Mouse (Mus musculus) layer of hippocampus, adult 2 months (tissue): ENCODE results near the gene Pafah1b1. TPM values are rescaled to one million over a fixed set of nuclear protein-coding genes. Genes with fewer than 3 reads are reported as not detected.

Experiments used
- DNase-seq, 2 experiments: peaks; one replicate each; pipeline ENCODE4 v3.0.0; 2022; ENCODE audit warnings: low spot score in 2 of 2
- H3K27ac ChIP-seq: fragments of 200-600 bp; 2 replicates; pipeline ENCODE4 v1.8.1; 2022
- H3K4me3 ChIP-seq: fragments of 200-600 bp; 2 replicates; pipeline ENCODE4 v1.8.1; 2022; ENCODE audit warnings: mild to moderate bottlenecking
- CTCF ChIP-seq: fragments of 200-600 bp; conservative IDR thresholded peaks from 2 replicates; pipeline ENCODE4 v1.8.1; 2022; ENCODE audit warnings: antibody characterized with exemption, mild to moderate bottlenecking, moderate library complexity
- total RNA-seq, 2 experiments: library from RNA; stranded (reverse); gene quantifications; 2 replicates each; pipeline ENCODE4 v1.2.3; 2021

Gene Pafah1b1
- total RNA-seq, 2 experiments from 2014 or later = 360 to 384 TPM

DNA sequence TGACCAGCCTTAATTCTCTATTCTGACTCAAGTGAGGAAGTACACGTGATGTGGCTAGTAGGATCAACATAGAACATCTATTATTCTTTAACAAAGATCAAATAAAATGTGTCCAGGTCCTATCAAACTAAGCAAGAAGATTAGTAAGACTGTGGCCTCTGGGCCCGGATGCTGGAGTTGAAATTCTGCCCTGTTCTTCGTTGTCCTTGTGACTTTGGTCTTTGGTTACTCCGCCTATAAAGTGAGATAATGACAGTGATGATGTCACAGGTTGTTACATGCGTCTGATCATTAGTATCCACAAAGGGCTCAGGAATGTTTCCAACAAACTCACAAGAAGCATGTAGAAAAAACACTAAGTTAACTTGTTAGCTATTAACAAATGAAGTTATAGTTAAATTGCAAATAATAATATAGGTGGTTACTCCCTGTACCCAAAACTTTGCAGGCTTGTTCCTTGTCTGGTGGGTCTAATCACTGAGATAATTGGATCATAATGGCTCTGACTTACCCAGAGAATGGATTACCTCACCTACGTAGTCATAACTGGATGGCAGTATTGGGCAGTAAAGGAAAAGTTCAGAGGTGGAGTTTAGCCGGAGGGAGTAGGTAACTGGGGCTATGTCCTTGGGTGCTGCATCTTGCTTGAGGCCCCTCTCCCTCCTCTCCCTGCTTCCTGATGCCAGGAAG is 26.3 kb upstream of the Pafah1b1 start:
- no peak for TF ChIP-seq CTCF
- DNase-seq = no peak
- Histone ChIP-seq H3K4me3 (no peak overlapping the region), H3K27ac (peak overlapping the region; percentile 83)

- no peak for DNase-seq
- H3K27ac ChIP-seq = no peak overlapping the region
- H3K4me3 ChIP-seq = no peak overlapping the region
- no peak for TF ChIP-seq CTCF
Observed at GRCm38 (mm10) chr11:74749241-74749640, 24.8 kb upstream of the Pafah1b1 start.

GRCm38 (mm10) chr11:74748022-74748421 is 23.6 kb upstream of the Pafah1b1 start:
- no peak for DNase-seq
- no peak overlapping the region for H3K4me3 ChIP-seq
- H3K27ac ChIP-seq = no peak overlapping the region
- no peak for TF ChIP-seq CTCF

DNA sequence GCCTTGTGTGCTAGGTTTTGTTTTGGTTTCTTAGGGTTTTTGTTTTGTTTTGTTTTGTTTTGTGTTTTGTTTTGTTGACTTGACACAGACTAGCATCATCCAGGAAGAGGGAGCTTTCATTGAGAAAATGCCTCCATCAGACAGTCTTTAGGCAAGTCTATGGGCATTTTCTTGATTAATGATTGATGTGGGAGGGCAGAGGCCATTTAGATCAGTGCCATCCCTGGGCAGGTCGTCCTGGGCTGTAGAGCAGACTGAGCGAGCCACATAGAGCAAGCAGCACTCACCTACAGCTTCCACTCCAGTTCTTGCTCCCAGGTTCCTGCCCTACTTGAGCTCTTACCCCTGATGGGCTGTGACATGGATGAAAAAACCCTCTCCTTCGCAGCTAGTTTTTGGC is 13.4 kb upstream of the Pafah1b1 start:
- no peak for TF ChIP-seq CTCF
- Histone ChIP-seq H3K4me3 (no peak overlapping the region), H3K27ac (no peak overlapping the region)
- DNase-seq = no peak

GRCm38 (mm10) chr11:74734917-74735316 is 10.4 kb upstream of the Pafah1b1 start:
- H3K27ac ChIP-seq = peak overlapping the region; percentile 82
- peak in 1 of 2 experiments; percentile 44 for DNase-seq
- TF ChIP-seq CTCF = peak; percentile 47
- no peak overlapping the region for H3K4me3 ChIP-seq

DNA sequence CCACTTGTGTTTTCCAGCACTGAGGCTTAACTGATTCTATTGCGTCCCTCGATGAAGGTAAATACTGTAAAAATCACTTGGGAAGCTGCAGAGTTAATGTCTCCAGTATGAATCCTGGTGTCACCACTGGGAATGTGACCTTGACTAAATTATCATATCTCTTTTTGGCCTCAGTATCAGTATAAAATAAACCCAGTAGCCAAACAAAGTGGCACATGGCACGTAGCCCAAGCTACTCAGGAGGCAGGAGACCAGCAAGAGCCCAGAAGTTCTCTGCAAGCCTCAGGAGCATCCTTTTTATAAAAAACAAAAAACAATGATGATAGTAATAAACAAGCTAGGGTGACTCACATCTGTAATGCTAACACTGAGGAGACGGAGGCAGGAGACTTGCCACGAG is 711 bp upstream of the Pafah1b1 start:
- no peak for TF ChIP-seq CTCF
- Histone ChIP-seq H3K4me3 (peak overlapping the region; percentile 80), H3K27ac (peak overlapping the region; percentile 100)
- DNase-seq = no peak

DNA sequence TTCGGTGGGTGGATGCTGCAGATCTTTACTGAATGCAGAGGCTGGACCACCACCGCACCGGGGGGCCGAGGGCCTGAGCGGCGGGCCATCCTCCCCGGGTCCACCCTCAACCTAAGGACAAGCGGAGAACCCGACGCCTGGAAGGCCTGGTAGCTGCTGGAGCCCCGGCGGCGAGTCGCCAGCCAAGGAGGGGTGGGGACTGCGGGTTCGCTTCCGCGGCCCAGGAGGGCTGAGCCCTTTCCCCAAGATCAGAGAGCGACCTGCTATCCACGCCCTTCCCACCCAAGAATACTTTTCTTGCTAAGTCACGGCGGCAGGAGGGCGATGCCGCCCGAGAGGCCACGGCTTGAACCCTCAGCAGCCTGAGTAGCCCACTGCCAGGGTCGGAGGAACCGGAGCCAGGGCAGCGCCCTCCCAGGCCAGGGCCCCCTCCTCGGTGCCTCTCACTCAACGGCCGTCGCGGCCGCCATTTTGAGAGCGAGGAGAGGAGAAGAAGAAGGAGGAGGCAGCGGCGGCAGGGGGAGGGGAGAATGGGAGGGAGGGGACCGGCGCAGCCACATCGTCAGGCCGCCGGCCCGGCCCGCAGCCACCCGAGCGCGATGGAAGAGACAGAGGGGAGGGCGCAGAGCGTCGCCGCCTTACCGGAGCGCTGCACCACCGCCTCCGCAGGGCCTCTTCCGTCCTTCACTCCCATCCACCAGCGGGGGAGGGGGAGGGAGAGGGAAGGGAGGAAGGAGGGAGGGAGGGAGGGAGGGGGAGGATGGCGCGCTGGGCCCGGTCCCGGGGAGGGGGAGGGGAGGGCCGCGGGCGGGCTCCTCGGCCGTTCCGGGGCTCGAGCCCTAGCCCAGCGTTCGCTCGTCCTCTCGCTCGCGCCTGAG is 874 bp downstream of the Pafah1b1 start:
- TF ChIP-seq CTCF = 0 out of 2 replicates have a peak, but pooled peaks have one; percentile 4
- peak overlapping the region; percentile 100 for H3K27ac ChIP-seq
- peak overlapping the region; percentile 80 for H3K4me3 ChIP-seq
- peak; percentile 79 to 80 for DNase-seq

DNA sequence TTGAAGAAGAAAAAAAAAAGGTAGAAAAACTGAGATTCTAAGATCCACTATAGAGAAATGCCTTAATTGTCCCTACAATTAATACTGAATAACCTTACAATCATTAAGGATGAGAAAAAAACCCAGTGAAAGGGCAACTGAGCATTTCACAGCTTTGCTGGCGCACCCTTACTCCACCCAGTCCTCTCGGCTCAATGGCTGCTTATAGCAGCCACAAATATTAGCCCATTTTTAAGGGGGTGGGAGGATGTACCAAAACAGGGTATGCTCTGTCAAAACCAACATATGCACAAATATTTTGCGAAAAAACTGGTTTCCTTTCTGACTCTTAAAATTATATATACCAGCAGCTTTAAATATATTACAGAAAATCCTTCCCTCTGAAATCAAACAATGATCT is 2.5 kb downstream of the Pafah1b1 start:
- peak overlapping the region; percentile 100 for H3K27ac ChIP-seq
- TF ChIP-seq CTCF = no peak
- no peak for DNase-seq

DNA sequence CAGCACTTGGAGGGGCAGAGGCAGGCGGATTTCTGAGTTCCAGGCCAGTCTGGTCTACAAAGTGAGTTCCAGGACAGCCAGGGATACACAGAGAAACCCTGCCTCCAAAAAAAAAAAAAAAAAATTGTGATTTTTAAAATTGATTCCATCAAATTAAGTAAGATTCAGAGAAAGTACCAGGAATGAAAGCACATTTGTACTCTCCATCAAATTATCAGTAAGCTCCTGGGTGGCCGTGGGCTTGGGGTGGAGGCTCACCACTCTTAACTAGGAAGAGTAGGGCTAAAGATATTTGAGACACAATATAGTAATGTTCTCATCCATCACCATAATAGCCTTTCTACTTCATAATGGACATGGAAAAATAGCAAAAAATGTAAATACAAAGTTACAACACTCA is 3.3 kb downstream of the Pafah1b1 start:
- DNase-seq = no peak
- Histone ChIP-seq H3K27ac (peak overlapping the region; percentile 100; the same call in 1 of the 2 replicates), H3K4me3 (peak overlapping the region; percentile 80)
- TF ChIP-seq CTCF = no peak

More for the DNA sequence above, 2.5 kb downstream of the Pafah1b1 start:
- H3K4me3 ChIP-seq = peak overlapping the region; percentile 80

DNA sequence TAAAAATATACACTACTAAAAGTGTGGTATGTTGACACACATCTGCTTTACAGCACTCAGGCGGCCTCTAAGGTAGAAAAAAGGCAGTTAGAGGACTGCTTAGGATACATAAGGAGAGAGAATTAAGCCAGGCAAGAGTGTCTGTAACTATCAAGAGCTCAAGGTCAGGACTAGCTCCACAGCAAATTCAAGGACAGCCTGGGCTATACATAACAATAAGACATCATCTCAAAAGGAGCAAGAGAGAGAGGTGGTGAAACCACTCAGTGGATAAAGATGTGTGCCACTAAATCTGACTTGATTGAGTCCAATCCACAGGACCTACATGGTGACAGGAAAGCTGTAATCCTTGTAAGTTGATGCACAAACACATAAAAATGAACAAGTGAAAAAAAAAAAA is 3.8 kb downstream of the Pafah1b1 start:
- TF ChIP-seq CTCF = no peak
- no peak for DNase-seq
- Histone ChIP-seq H3K4me3 (no peak overlapping the region; the same call in 1 of the 2 replicates), H3K27ac (no peak overlapping the region)

DNA sequence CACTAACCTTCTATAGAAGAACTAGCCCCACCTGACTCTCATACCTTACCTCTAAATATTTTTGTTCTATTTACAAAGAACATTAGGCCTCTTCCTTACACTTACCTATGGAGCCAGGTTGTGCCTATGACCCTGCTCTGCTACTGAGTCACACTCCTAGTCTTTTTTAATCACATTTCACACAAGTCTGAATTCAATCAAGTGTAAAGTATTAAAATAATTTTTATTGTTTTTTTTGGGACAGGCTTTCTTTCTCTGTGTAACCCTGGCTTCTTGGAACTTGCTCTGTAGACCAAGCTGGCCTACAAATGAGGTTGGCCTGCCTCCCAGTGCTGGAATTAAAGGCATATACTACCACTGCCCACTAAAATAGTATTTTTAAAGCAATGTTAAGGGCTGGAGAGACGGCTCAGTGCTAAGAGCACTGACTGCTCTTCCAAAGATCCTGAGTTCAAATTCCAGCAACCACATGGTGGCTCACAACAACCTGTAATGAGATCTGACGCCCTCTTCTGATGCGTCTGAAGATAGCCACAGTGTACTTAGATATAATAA is 8.4 kb downstream of the Pafah1b1 start:
- Histone ChIP-seq H3K4me3 (no peak overlapping the region), H3K27ac (peak overlapping the region; percentile 68)
- peak; percentile 20 to 21 for DNase-seq
- TF ChIP-seq CTCF = no peak

- TF ChIP-seq CTCF = no peak
- H3K4me3 ChIP-seq = no peak overlapping the region
- H3K27ac ChIP-seq = no peak overlapping the region
- no peak for DNase-seq
Observed at GRCm38 (mm10) chr11:74710671-74711070, 13.8 kb downstream of the Pafah1b1 start.

DNA sequence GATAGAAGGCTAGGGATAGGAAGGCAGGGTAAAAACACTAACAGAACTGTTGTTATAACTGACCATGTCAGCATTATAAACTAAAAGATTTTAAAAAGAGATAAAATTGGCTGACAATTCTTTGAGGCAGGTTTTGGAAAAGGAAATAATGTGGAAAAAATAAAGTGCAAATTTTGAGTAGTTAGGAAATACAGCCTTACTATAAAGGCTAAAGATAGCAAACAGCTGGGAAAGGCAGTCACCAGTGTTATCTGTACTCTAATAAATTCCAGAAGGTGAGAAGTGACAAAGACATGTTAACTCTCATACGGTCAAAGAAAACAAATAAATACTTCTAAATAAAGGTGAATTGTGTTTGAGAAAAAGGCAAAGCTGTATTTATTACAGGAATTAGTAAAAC is 15.7 kb downstream of the Pafah1b1 start:
- DNase-seq = no peak
- H3K4me3 ChIP-seq = no peak overlapping the region
- H3K27ac ChIP-seq = no peak overlapping the region
- no peak for TF ChIP-seq CTCF
